Mouse (Mus musculus): ENCODE measurements around the gene Sod3. TPM values are rescaled to one million over a fixed set of nuclear protein-coding genes. Genes with fewer than 3 reads are reported as not detected.

Gene Sod3
- not detected for total RNA-seq (2023)

GRCm38 (mm10) chr5:52363468-52364150 is at the start of gene Sod3:
TSS of gene Sod3 (plus strand) at chr5:52363791.

Other genes with a start within 250 kb of the Sod3 start
- gene Dhx15, start 173.3 kb upstream of the Sod3 start, total RNA-seq (2023) = 325 TPM
- gene Ccdc149, start 107.7 kb downstream of the Sod3 start, total RNA-seq (2023) = not detected
- gene Lgi2, start 202.7 kb downstream of the Sod3 start, total RNA-seq (2023) = not detected